Mouse (Mus musculus) CH12.LX (cell line): Measurements from ENCODE around the gene Traf4.

Source experiments
- CTCF ChIP-seq, 2 experiments: IDR thresholded peaks in 1 of 2; conservative IDR thresholded peaks in 1 of 2; 2 replicates each; pipeline ENCODE4 v1.5.1; 2011 to 2012; ENCODE audit warnings: low read depth in 2 of 2, low read length in 2 of 2, improper control_type of control experiment in 1 of 2, inconsistent platforms in 1 of 2, mild to moderate bottlenecking in 1 of 2, moderate library complexity in 1 of 2
- E2F4 ChIP-seq: IDR thresholded peaks from 2 replicates; pipeline ENCODE4 v1.6.1; 2011; ENCODE audit warnings: low read depth, low read length, improper control_type of control experiment; ENCODE audit not compliant: insufficient replicate concordance
- EP300 ChIP-seq: IDR thresholded peaks from 2 replicates; pipeline ENCODE4 v1.6.1; 2011; ENCODE audit warnings: low read length, improper control_type of control experiment
- JUN ChIP-seq: IDR thresholded peaks from 2 replicates; pipeline ENCODE4 v1.6.1; 2011; ENCODE audit warnings: low read depth, mild to moderate bottlenecking, low read length, improper control_type of control experiment, moderate library complexity; ENCODE audit not compliant: insufficient read depth
- MAX ChIP-seq: IDR thresholded peaks from 2 replicates; pipeline ENCODE4 v1.6.1; 2011; ENCODE audit warnings: low read length, improper control_type of control experiment
- MAZ ChIP-seq: IDR thresholded peaks from 2 replicates; pipeline ENCODE4 v1.6.1; 2012; ENCODE audit warnings: low read depth, mild to moderate bottlenecking, inconsistent platforms, low read length, improper control_type of control experiment, moderate library complexity
- NRF1 ChIP-seq: IDR thresholded peaks from 2 replicates; pipeline ENCODE4 v1.6.1; 2014; ENCODE audit warnings: low read depth, mild to moderate bottlenecking, inconsistent platforms, low read length, improper control_type of control experiment, moderate library complexity
- RAD21 ChIP-seq: IDR thresholded peaks from 2 replicates; pipeline ENCODE4 v1.6.1; 2011; ENCODE audit warnings: low read depth, mild to moderate bottlenecking, low read length, improper control_type of control experiment, moderate library complexity
- SMC3 ChIP-seq: IDR thresholded peaks from 2 replicates; pipeline ENCODE4 v1.6.1; 2011; ENCODE audit warnings: low read depth, low read length, improper control_type of control experiment
- TCF12 ChIP-seq: IDR thresholded peaks from 2 replicates; pipeline ENCODE4 v1.6.1; 2014; ENCODE audit warnings: low read depth, mild to moderate bottlenecking, inconsistent platforms, low read length, improper control_type of control experiment
- USF1 ChIP-seq: IDR thresholded peaks from 2 replicates; pipeline ENCODE4 v1.6.1; 2014; ENCODE audit warnings: low read depth, mild to moderate bottlenecking, inconsistent platforms, low read length, improper control_type of control experiment

- TF ChIP-seq SMC3: no peak
- TF ChIP-seq NRF1: no peak
- no peak for TF ChIP-seq MAX
- no peak for TF ChIP-seq EP300
- no peak for TF ChIP-seq CTCF (conservative IDR thresholded peaks at IDR 0.05 in 1 of 2, IDR thresholded peaks at IDR 0.05 in 1 of 2; ENCODE audit: low read depth in 2 of 2, low read length in 2 of 2)
- TF ChIP-seq E2F4: no peak
- no peak for TF ChIP-seq MAZ
- no peak for TF ChIP-seq JUN
- TF ChIP-seq RAD21: no peak
- TF ChIP-seq TCF12: no peak
- TF ChIP-seq USF1: no peak
Observed at GRCm38 (mm10) chr11:78152299-78153231, 12.8 kb downstream of the Traf4 start.
